Mouse (Mus musculus): Measurements from ENCODE around the gene Dnmt3a. TPM values are rescaled to one million over a fixed set of nuclear protein-coding genes. Genes with fewer than 3 reads are reported as not detected.

Gene Dnmt3a
- polyA plus RNA-seq, 1 experiment from 2014 or later, result 55.1 TPM

GRCm38 (mm10) chr12:3770546-3770945 lies 35.3 kb upstream of the Dnmt3a start:
- H3K4me1 ChIP-seq (ENCODE audit: control insufficient read depth, insufficient read depth, low read length), result no peaks in the 10 kb centered on the region
- no peaks in the 10 kb centered on the region for H3K36me3 ChIP-seq (ENCODE audit: control insufficient read depth, insufficient read depth)
- no peaks in the 10 kb centered on the region for H3K9me3 ChIP-seq (replicated peaks; ENCODE audit: control insufficient read depth, low read length)
- H3K4me2 ChIP-seq (ENCODE audit: low read depth, low read length), result no peak overlapping the region
- no peak overlapping the region for H3K9ac ChIP-seq (ENCODE audit: low read length)
- 83% methylated on average over 2 of the region's 2 CpGs for WGBS
- no peak overlapping the region for H3K4me3 ChIP-seq (ENCODE audit: low read length)
- no peak overlapping the region for H3K27ac ChIP-seq (ENCODE audit: low read length)
- no peaks in the 10 kb centered on the region for H3K27me3 ChIP-seq (ENCODE audit: control insufficient read depth, insufficient read depth, low read length)
- no peak for ATAC-seq (replicated peaks; ENCODE audit: extremely low read depth, insufficient read depth, low FRiP score)

- Histone ChIP-seq H3K27ac (ENCODE audit: low read length) (no peak overlapping the region), H3K36me3 (ENCODE audit: control insufficient read depth, insufficient read depth) (no peaks in the 10 kb centered on the region), H3K27me3 (ENCODE audit: control insufficient read depth, insufficient read depth, low read length) (no peaks in the 10 kb centered on the region), H3K4me1 (ENCODE audit: control insufficient read depth, insufficient read depth, low read length) (no peaks in the 10 kb centered on the region), H3K4me3 (ENCODE audit: low read length) (no peak overlapping the region), H3K4me2 (ENCODE audit: low read depth, low read length) (no peak overlapping the region), H3K9ac (ENCODE audit: low read length) (no peak overlapping the region), H3K9me3 (replicated peaks; ENCODE audit: control insufficient read depth, low read length) (no peaks in the 10 kb centered on the region)
- 91% methylated on average over 2 of the region's 2 CpGs for WGBS
- ATAC-seq (replicated peaks; ENCODE audit: extremely low read depth, insufficient read depth, low FRiP score), result no peak
Observed at GRCm38 (mm10) chr12:3771080-3771479, 34.7 kb upstream of the Dnmt3a start.

- 78% methylated on average over 3 of the region's 3 CpGs for WGBS
- Histone ChIP-seq H3K36me3 (ENCODE audit: control insufficient read depth, insufficient read depth) (no peaks in the 10 kb centered on the region), H3K9ac (ENCODE audit: low read length) (no peak overlapping the region), H3K4me3 (ENCODE audit: low read length) (no peak overlapping the region), H3K9me3 (replicated peaks; ENCODE audit: control insufficient read depth, low read length) (no peaks in the 10 kb centered on the region), H3K27ac (ENCODE audit: low read length) (no peak overlapping the region), H3K4me2 (ENCODE audit: low read depth, low read length) (no peak overlapping the region), H3K4me1 (ENCODE audit: control insufficient read depth, insufficient read depth, low read length) (no peaks in the 10 kb centered on the region), H3K27me3 (ENCODE audit: control insufficient read depth, insufficient read depth, low read length) (no peaks in the 10 kb centered on the region)
- ATAC-seq (replicated peaks; ENCODE audit: extremely low read depth, insufficient read depth, low FRiP score), result no peak
Observed at GRCm38 (mm10) chr12:3773643-3774042, 32.2 kb upstream of the Dnmt3a start.

GRCm38 (mm10) chr12:3776015-3776414 lies 29.8 kb upstream of the Dnmt3a start:
- H3K27ac ChIP-seq (ENCODE audit: low read length), result no peak overlapping the region
- H3K27me3 ChIP-seq (ENCODE audit: control insufficient read depth, insufficient read depth, low read length), result no peaks in the 10 kb centered on the region
- H3K9me3 ChIP-seq (replicated peaks; ENCODE audit: control insufficient read depth, low read length), result no peaks in the 10 kb centered on the region
- 93% methylated on average over 2 of the region's 2 CpGs for WGBS
- no peaks in the 10 kb centered on the region for H3K36me3 ChIP-seq (ENCODE audit: control insufficient read depth, insufficient read depth)
- no peak for ATAC-seq (replicated peaks; ENCODE audit: extremely low read depth, insufficient read depth, low FRiP score)
- peaks cover 15% of the 10 kb centered on the region for H3K4me1 ChIP-seq (ENCODE audit: control insufficient read depth, insufficient read depth, low read length)
- H3K9ac ChIP-seq (ENCODE audit: low read length), result no peak overlapping the region
- H3K4me2 ChIP-seq (ENCODE audit: low read depth, low read length), result no peak overlapping the region
- H3K4me3 ChIP-seq (ENCODE audit: low read length), result no peak overlapping the region

GRCm38 (mm10) chr12:3777682-3778081 lies 28.1 kb upstream of the Dnmt3a start:
- Histone ChIP-seq H3K4me2 (ENCODE audit: low read depth, low read length) (no peak overlapping the region), H3K9ac (ENCODE audit: low read length) (no peak overlapping the region), H3K4me1 (ENCODE audit: control insufficient read depth, insufficient read depth, low read length) (peaks cover 27% of the 10 kb centered on the region), H3K27ac (ENCODE audit: low read length) (no peak overlapping the region), H3K9me3 (replicated peaks; ENCODE audit: control insufficient read depth, low read length) (no peaks in the 10 kb centered on the region), H3K36me3 (ENCODE audit: control insufficient read depth, insufficient read depth) (no peaks in the 10 kb centered on the region), H3K4me3 (ENCODE audit: low read length) (no peak overlapping the region), H3K27me3 (ENCODE audit: control insufficient read depth, insufficient read depth, low read length) (no peaks in the 10 kb centered on the region)
- no peak for ATAC-seq (replicated peaks; ENCODE audit: extremely low read depth, insufficient read depth, low FRiP score)
- WGBS, result 89% methylated on average over 5 of the region's 5 CpGs

GRCm38 (mm10) chr12:3778286-3778685 lies 27.5 kb upstream of the Dnmt3a start:
- H3K27me3 ChIP-seq (ENCODE audit: control insufficient read depth, insufficient read depth, low read length), result no peaks in the 10 kb centered on the region
- H3K4me2 ChIP-seq (ENCODE audit: low read depth, low read length), result no peak overlapping the region
- H3K9ac ChIP-seq (ENCODE audit: low read length), result no peak overlapping the region
- ATAC-seq (replicated peaks; ENCODE audit: extremely low read depth, insufficient read depth, low FRiP score), result no peak
- H3K4me1 ChIP-seq (ENCODE audit: control insufficient read depth, insufficient read depth, low read length), result peaks cover 27% of the 10 kb centered on the region
- H3K9me3 ChIP-seq (replicated peaks; ENCODE audit: control insufficient read depth, low read length), result no peaks in the 10 kb centered on the region
- H3K36me3 ChIP-seq (ENCODE audit: control insufficient read depth, insufficient read depth), result no peaks in the 10 kb centered on the region
- no peak overlapping the region for H3K27ac ChIP-seq (ENCODE audit: low read length)
- 90% methylated on average over 6 of the region's 6 CpGs for WGBS
- no peak overlapping the region for H3K4me3 ChIP-seq (ENCODE audit: low read length)

- Histone ChIP-seq H3K27ac (ENCODE audit: low read length) (peak overlapping the region; percentile 23), H3K4me2 (ENCODE audit: low read depth, low read length) (no peak overlapping the region), H3K4me3 (ENCODE audit: low read length) (no peak overlapping the region), H3K36me3 (ENCODE audit: control insufficient read depth, insufficient read depth) (no peaks in the 10 kb centered on the region), H3K4me1 (ENCODE audit: control insufficient read depth, insufficient read depth, low read length) (peaks cover 29% of the 10 kb centered on the region), H3K9ac (ENCODE audit: low read length) (no peak overlapping the region), H3K27me3 (ENCODE audit: control insufficient read depth, insufficient read depth, low read length) (no peaks in the 10 kb centered on the region), H3K9me3 (replicated peaks; ENCODE audit: control insufficient read depth, low read length) (no peaks in the 10 kb centered on the region)
- whole genome bisulfite sequencing, result 68% methylated on average over 2 of the region's 2 CpGs
- ATAC-seq (replicated peaks; ENCODE audit: extremely low read depth, insufficient read depth, low FRiP score), result no peak
Observed at GRCm38 (mm10) chr12:3779639-3780038, 26.2 kb upstream of the Dnmt3a start.

- Histone ChIP-seq H3K4me3 (ENCODE audit: low read length) (no peak overlapping the region), H3K9me3 (replicated peaks; ENCODE audit: control insufficient read depth, low read length) (no peaks in the 10 kb centered on the region), H3K36me3 (ENCODE audit: control insufficient read depth, insufficient read depth) (no peaks in the 10 kb centered on the region), H3K4me2 (ENCODE audit: low read depth, low read length) (peak overlapping the region; percentile 43), H3K27ac (ENCODE audit: low read length) (peak overlapping the region; percentile 98), H3K9ac (ENCODE audit: low read length) (peak overlapping the region; percentile 49), H3K27me3 (ENCODE audit: control insufficient read depth, insufficient read depth, low read length) (no peaks in the 10 kb centered on the region), H3K4me1 (ENCODE audit: control insufficient read depth, insufficient read depth, low read length) (peaks cover 37% of the 10 kb centered on the region)
- ATAC-seq (replicated peaks; ENCODE audit: extremely low read depth, insufficient read depth, low FRiP score), result peak; percentile 61
- WGBS, result 5% methylated on average over 8 of the region's 8 CpGs
Observed at GRCm38 (mm10) chr12:3780405-3780891, 25.4 kb upstream of the Dnmt3a start.

- peak overlapping the region; percentile 98 for H3K27ac ChIP-seq (ENCODE audit: low read length)
- H3K4me3 ChIP-seq (ENCODE audit: low read length), result 0 out of 2 replicates have a peak overlapping the region, but pooled peaks have one; percentile 0
- no peaks in the 10 kb centered on the region for H3K36me3 ChIP-seq (ENCODE audit: control insufficient read depth, insufficient read depth)
- peaks cover 37% of the 10 kb centered on the region for H3K4me1 ChIP-seq (ENCODE audit: control insufficient read depth, insufficient read depth, low read length)
- H3K4me2 ChIP-seq (ENCODE audit: low read depth, low read length), result peak overlapping the region; percentile 43
- H3K9me3 ChIP-seq (replicated peaks; ENCODE audit: control insufficient read depth, low read length), result no peaks in the 10 kb centered on the region
- WGBS, result 25% methylated on average over 7 of the region's 7 CpGs
- peak overlapping the region; percentile 46 for H3K9ac ChIP-seq (ENCODE audit: low read length)
- no peaks in the 10 kb centered on the region for H3K27me3 ChIP-seq (ENCODE audit: control insufficient read depth, insufficient read depth, low read length)
- peak; percentile 70 for ATAC-seq (replicated peaks; ENCODE audit: extremely low read depth, insufficient read depth, low FRiP score)
Observed at GRCm38 (mm10) chr12:3780931-3781471, 24.8 kb upstream of the Dnmt3a start.

Measured in heart, embryonic 16.5 days (tissue).